Mouse (Mus musculus) liver, adult 2 months (tissue): ENCODE data around the gene Pik3cb. TPM values are rescaled to one million over a fixed set of nuclear protein-coding genes. Genes with fewer than 3 reads are reported as not detected.

Source experiments
- DNase-seq: peaks from one replicate; pipeline ENCODE4 v3.0.0-alpha.2; 2011; ENCODE audit warnings: low read depth, low spot score; ENCODE audit errors: extremely low read depth
- H3K27ac ChIP-seq: fragments of 200-500 bp; replicated peaks from 2 replicates; pipeline ENCODE4 v1.5.1; 2012; ENCODE audit warnings: low read depth, mild to moderate bottlenecking, control low read depth, inconsistent platforms, low read length; ENCODE audit not compliant: insufficient read depth
- H3K27me3 ChIP-seq: fragments of 200-500 bp; 2 replicates; pipeline ENCODE4 v1.6.1; 2012; ENCODE audit warnings: mild to moderate bottlenecking, moderate library complexity, low read length, inconsistent platforms; ENCODE audit not compliant: control insufficient read depth, insufficient read depth
- H3K36me3 ChIP-seq: fragments of 200-500 bp; 2 replicates; pipeline ENCODE4 v1.6.1; 2012; ENCODE audit warnings: low read length, inconsistent platforms; ENCODE audit not compliant: control insufficient read depth, insufficient read depth
- H3K4me1 ChIP-seq: fragments of 200-500 bp; 2 replicates; pipeline ENCODE4 v1.6.1; 2011; ENCODE audit warnings: low read length; ENCODE audit not compliant: control insufficient read depth, insufficient read depth
- H3K4me3 ChIP-seq: fragments of 200-500 bp; 2 replicates; pipeline ENCODE4 v1.5.1; 2011; ENCODE audit warnings: low read depth, mild to moderate bottlenecking, control low read depth, low read length, moderate library complexity; ENCODE audit not compliant: insufficient read depth
- H3K79me2 ChIP-seq: fragments of 200-500 bp; 2 replicates; pipeline ENCODE4 v1.6.1; 2012; ENCODE audit warnings: inconsistent platforms, mild to moderate bottlenecking, low read length, moderate library complexity; ENCODE audit not compliant: control insufficient read depth, insufficient read depth
- H3K9ac ChIP-seq: fragments of 200-500 bp; 2 replicates; pipeline ENCODE4 v1.6.1; 2012; ENCODE audit warnings: low read depth, mild to moderate bottlenecking, control low read depth, inconsistent platforms, low read length
- CTCF ChIP-seq: fragments of 200-500 bp; IDR thresholded peaks from 2 replicates; pipeline ENCODE4 v1.5.1; 2011; ENCODE audit warnings: low read depth, low read length, control low read depth
- POLR2A ChIP-seq: fragments of 200-500 bp; IDR thresholded peaks from 2 replicates; pipeline ENCODE4 v1.6.1; 2011; ENCODE audit warnings: low read length, control low read depth; ENCODE audit not compliant: insufficient read depth; ENCODE audit errors: extremely low read depth
- WGBS: fragments of 180-500 bp; shearing (Covaris S2); methylation state at CpG from one replicate; pipeline ENCODE4 v1.1.7; 2018; 5-methylcytosine and 5-hydroxymethylcytosine counted together
- polyA plus RNA-seq: library from polyadenylated mRNA; depleted of rRNA; stranded (reverse); fragments of >200 nt; gene quantifications from 2 replicates; pipeline ENCODE4 v1.2.3, GENCODE M21; 2012
- total RNA-seq: library from RNA; depleted of rRNA; stranded (reverse); fragments of >200 nt; gene quantifications from 2 replicates; pipeline ENCODE4 v1.2.3, GENCODE M21; 2014

The Pik3cb gene
- total and polyA plus RNA-seq, 2 experiments: 2.5 to 4.2 TPM

DNA sequence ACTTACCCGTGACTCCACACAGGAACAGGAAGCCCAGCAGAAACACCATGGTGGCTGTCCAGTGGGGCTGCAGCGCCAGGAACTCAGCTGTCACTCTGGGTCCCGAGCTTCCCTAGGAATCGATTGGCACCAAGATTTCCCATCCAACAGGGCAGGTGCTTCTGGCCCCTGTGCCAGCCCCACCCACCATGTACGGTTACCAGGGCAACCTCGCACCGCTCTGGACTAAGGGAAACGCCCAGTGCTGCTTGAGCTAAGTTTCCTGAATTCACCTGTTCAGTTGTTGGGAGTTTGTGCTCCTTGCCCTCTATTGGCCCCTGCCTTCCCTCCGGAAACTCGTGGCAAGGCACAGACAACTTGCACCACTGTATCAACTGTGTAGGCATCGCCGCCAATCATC, 104.8 kb downstream of the Pik3cb start, which contains the start of gene Gm1123:
Gene Gm1123, minus strand, starts transcription at position 141 of the 400 bp plus-strand sequence.
- 83% methylated on average over 12 of the region's 12 CpGs for WGBS
- H3K4me3 ChIP-seq: no peak within 1 kb of the TSS
- no peak for DNase-seq
- no peaks in the 10 kb centered on the region for H3K4me1 ChIP-seq
- no peak within 1 kb of the TSS for H3K9ac ChIP-seq
- TF ChIP-seq CTCF: no peak
- no peak for TF ChIP-seq POLR2A
- H3K27me3 ChIP-seq: no peaks in the 10 kb centered on the region
- no peaks in the 10 kb centered on the region for H3K79me2 ChIP-seq
- no peak within 1 kb of the TSS for H3K27ac ChIP-seq
- peaks cover 11% of the 10 kb centered on the region; the same call in 1 of the 2 replicates for H3K36me3 ChIP-seq

DNA sequence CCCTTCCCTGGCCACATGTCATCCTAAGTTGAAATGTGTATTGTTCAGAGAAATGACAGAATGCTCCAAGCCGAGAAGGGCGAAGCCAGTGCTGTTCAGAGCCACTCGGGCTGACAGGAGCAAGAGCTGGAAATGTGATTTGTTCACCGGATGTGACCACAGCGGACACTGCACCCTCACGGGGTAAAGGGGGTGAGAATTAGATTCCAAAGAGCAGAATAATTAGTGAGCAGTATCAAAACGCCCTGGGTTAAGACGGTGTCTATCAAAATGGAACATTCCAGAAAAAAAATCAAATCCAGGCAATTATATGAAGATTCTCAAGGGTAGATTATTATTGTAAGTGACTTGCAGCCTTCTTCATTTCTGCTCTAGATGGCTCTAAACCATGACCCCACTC, 106.3 kb downstream of the Pik3cb start:
- Histone ChIP-seq H3K27ac (no peak overlapping the region), H3K27me3 (no peaks in the 10 kb centered on the region), H3K9ac (no peak overlapping the region), H3K4me1 (no peaks in the 10 kb centered on the region), H3K4me3 (no peak overlapping the region), H3K79me2 (no peaks in the 10 kb centered on the region), H3K36me3 (peaks cover 3% of the 10 kb centered on the region; the same call in 1 of the 2 replicates)
- DNase-seq: no peak
- no peak for TF ChIP-seq POLR2A
- TF ChIP-seq CTCF: no peak
- WGBS: 87% methylated on average over 8 of the region's 8 CpGs

DNA sequence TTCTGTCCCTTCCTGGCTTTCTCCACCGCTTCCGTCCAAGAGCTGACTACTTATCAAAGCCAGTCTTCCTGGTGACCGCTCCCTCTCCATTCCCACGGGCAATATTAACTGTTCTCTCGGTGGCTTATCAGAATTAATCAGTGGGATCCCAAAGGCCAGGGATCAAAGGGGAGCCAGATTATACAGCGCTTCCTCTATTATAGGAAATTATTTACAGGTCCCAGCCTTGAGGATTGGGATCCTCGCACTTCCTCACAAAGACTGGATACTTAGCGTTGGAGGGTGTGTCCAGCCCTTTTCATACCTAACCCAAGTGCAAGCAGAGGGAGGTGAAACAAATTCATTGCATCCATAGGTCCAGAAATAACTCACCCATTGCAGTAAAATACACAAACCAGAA, 108.4 kb downstream of the Pik3cb start:
- H3K27me3 ChIP-seq: no peaks in the 10 kb centered on the region
- TF ChIP-seq CTCF (no peak), POLR2A (no peak)
- no peaks in the 10 kb centered on the region for H3K79me2 ChIP-seq
- no peak overlapping the region for H3K27ac ChIP-seq
- H3K36me3 ChIP-seq: 0 out of 2 replicates have a peak, but pooled peaks cover 1% of the 10 kb centered on the region
- no peaks in the 10 kb centered on the region for H3K4me1 ChIP-seq
- no peak overlapping the region for H3K9ac ChIP-seq
- DNase-seq: no peak
- no peak overlapping the region for H3K4me3 ChIP-seq
- 68% methylated on average over 8 of the region's 8 CpGs for WGBS

DNA sequence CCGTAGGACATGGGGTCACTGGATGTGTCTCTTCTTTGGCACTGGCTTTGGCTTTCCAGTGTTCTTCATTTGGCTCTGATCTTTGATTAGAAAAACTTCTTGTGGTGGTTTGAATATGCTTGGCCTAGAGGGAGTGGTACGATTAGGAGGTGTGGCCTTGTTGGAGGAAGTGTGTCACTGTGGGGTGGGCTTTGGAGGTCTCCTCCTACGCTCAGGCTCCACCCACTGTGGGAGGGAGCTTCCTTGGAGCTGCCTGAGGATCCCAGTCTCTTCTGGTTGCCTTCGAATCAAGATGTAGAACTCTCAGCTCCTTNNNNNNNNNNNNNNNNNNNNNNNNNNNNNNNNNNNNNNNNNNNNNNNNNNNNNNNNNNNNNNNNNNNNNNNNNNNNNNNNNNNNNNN, 118.7 kb downstream of the Pik3cb start:
- Histone ChIP-seq H3K36me3 (no peaks in the 10 kb centered on the region), H3K4me3 (no peak overlapping the region), H3K4me1 (no peaks in the 10 kb centered on the region), H3K9ac (no peak overlapping the region), H3K27ac (no peak overlapping the region), H3K79me2 (no peaks in the 10 kb centered on the region), H3K27me3 (no peaks in the 10 kb centered on the region)
- no peak for TF ChIP-seq CTCF
- no peak for TF ChIP-seq POLR2A
- 89% methylated on average over 4 of the region's 4 CpGs for WGBS
- DNase-seq: no peak

DNA sequence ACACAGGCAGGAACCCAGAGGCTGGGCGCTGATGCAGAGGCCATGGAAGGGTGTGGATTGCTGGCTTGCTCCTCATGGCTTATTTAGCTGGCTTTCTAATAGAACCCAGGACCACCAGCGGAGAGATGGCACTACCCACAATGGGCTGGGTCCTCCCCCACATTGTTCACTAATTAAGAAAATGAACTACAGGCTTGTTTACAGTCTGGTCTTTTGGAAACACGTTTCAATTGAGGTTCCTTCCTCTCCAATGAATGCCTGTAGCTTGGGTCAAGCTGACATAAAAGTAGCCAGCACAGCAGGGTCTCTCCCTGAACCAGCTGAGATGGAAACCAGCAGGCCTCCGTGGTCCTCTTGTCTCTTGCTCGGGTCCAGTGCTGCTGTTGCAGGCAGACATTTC, 119.3 kb downstream of the Pik3cb start:
- H3K9ac ChIP-seq: no peak overlapping the region
- no peak overlapping the region for H3K4me3 ChIP-seq
- no peaks in the 10 kb centered on the region for H3K79me2 ChIP-seq
- WGBS: 57% methylated on average over 5 of the region's 5 CpGs
- H3K27me3 ChIP-seq: no peaks in the 10 kb centered on the region
- no peak for DNase-seq
- H3K4me1 ChIP-seq: no peaks in the 10 kb centered on the region
- H3K27ac ChIP-seq: no peak overlapping the region
- no peak for TF ChIP-seq CTCF
- no peak for TF ChIP-seq POLR2A
- H3K36me3 ChIP-seq: no peaks in the 10 kb centered on the region

DNA sequence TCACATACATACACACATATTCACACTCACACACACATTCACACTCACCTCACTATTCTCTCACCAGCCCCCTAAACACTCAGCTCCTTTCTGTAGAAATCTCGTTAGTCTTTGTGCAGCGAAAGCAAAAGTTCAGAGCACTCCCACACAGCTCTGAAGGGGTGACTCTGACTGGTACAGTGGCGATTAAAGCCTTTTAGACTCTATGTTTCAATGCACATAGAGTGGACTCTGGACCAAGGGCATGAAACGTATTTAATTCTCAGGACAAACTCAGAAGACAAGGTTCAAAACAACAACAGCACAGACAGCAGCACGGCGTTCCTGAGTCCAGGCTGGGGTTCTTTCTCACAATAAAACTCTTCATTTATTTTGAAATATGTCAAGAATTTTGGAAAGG, 122.7 kb downstream of the Pik3cb start:
- H3K79me2 ChIP-seq: no peaks in the 10 kb centered on the region
- H3K27me3 ChIP-seq: no peaks in the 10 kb centered on the region
- WGBS: 58% methylated on average over 6 of the region's 6 CpGs
- H3K9ac ChIP-seq: no peak overlapping the region
- H3K4me3 ChIP-seq: no peak overlapping the region
- no peaks in the 10 kb centered on the region for H3K4me1 ChIP-seq
- no peak for DNase-seq
- no peak overlapping the region for H3K27ac ChIP-seq
- TF ChIP-seq POLR2A (no peak), CTCF (no peak)
- H3K36me3 ChIP-seq: no peaks in the 10 kb centered on the region
